Mouse (Mus musculus): ENCODE measurements around the gene Prdm9. TPM values are rescaled to one million over a fixed set of nuclear protein-coding genes. Genes with fewer than 3 reads are reported as not detected.
"Not testable (repeated sequence)": the region's sequence is repeated elsewhere in the genome, so short reads cannot be mapped to it uniquely, and the experiment has no call there.

Prdm9 gene
- polyA plus RNA-seq, 1 experiment from 2014 or later: 1.2 TPM

GRCm38 (mm10) chr17:15559946-15560345 is 4.2 kb downstream of the Prdm9 start:
- H3K27me3 ChIP-seq (ENCODE audit: insufficient read depth, low read length): no peaks in the 10 kb centered on the region
- no peak for DNase-seq
- ATAC-seq: no peak
- H3K4me2 ChIP-seq (ENCODE audit: low read depth, low read length): no peak overlapping the region
- 77% methylated on average over 2 of the region's 2 CpGs for WGBS (ENCODE audit: insufficient replicate concordance)
- peaks cover 8% of the 10 kb centered on the region for H3K4me1 ChIP-seq (ENCODE audit: insufficient read depth)
- H3K36me3 ChIP-seq (replicated peaks; ENCODE audit: insufficient read depth, low read length): no peaks in the 10 kb centered on the region
- H3K9me3 ChIP-seq (ENCODE audit: low read length): no peaks in the 10 kb centered on the region
- H3K4me3 ChIP-seq (ENCODE audit: low read depth, low read length): no peak overlapping the region
- no peak overlapping the region for H3K27ac ChIP-seq (ENCODE audit: low read depth)
- H3K9ac ChIP-seq (replicated peaks): no peak overlapping the region
- TF ChIP-seq EP300 (IDR thresholded peaks at IDR 0.05; ENCODE audit: low read depth): no peak

- Histone ChIP-seq H3K27ac (ENCODE audit: low read depth) (no peak overlapping the region), H3K4me3 (ENCODE audit: low read depth, low read length) (no peak overlapping the region), H3K9ac (replicated peaks) (no peak overlapping the region), H3K4me1 (ENCODE audit: insufficient read depth) (no peaks in the 10 kb centered on the region), H3K36me3 (replicated peaks; ENCODE audit: insufficient read depth, low read length) (peaks cover 2% of the 10 kb centered on the region; the same call in 1 of the 2 replicates), H3K4me2 (ENCODE audit: low read depth, low read length) (no peak overlapping the region), H3K9me3 (ENCODE audit: low read length) (no peaks in the 10 kb centered on the region), H3K27me3 (ENCODE audit: insufficient read depth, low read length) (no peaks in the 10 kb centered on the region)
- no peak for DNase-seq
- no peak for ATAC-seq
- TF ChIP-seq EP300 (IDR thresholded peaks at IDR 0.05; ENCODE audit: low read depth): no peak
- no peak for TF ChIP-seq CTCF (IDR thresholded peaks at IDR 0.05; ENCODE audit: low read depth)
- WGBS (ENCODE audit: insufficient replicate concordance): 50% methylated on average over 1 of the region's 1 CpGs
Measured at GRCm38 (mm10) chr17:15549713-15550112, 14.4 kb downstream of the Prdm9 start.

- Histone ChIP-seq H3K27ac (ENCODE audit: low read depth) (no peak overlapping the region), H3K36me3 (replicated peaks; ENCODE audit: insufficient read depth, low read length) (no peaks in the 10 kb centered on the region; the same call in 1 of the 2 replicates), H3K9ac (replicated peaks) (no peak overlapping the region), H3K4me1 (ENCODE audit: insufficient read depth) (no peaks in the 10 kb centered on the region), H3K27me3 (ENCODE audit: insufficient read depth, low read length) (no peaks in the 10 kb centered on the region), H3K4me2 (ENCODE audit: low read depth, low read length) (no peak overlapping the region), H3K9me3 (ENCODE audit: low read length) (no peaks in the 10 kb centered on the region), H3K4me3 (ENCODE audit: low read depth, low read length) (no peak overlapping the region)
- no peak for DNase-seq
- ATAC-seq: 0 out of 2 replicates have a peak, but pooled peaks have one; percentile 23
- 65% methylated on average over 4 of the region's 4 CpGs for WGBS (ENCODE audit: insufficient replicate concordance)
- TF ChIP-seq EP300 (IDR thresholded peaks at IDR 0.05; ENCODE audit: low read depth): no peak
- no peak for TF ChIP-seq CTCF (IDR thresholded peaks at IDR 0.05; ENCODE audit: low read depth)
Measured at GRCm38 (mm10) chr17:15546440-15546839, 17.7 kb downstream of the Prdm9 start.

GRCm38 (mm10) chr17:15543868-15544267 is 20.3 kb downstream of the Prdm9 start:
- H3K9me3 ChIP-seq (ENCODE audit: low read length); H3K27me3 ChIP-seq (ENCODE audit: insufficient read depth, low read length); H3K4me2 ChIP-seq (ENCODE audit: low read depth, low read length); H3K36me3 ChIP-seq (replicated peaks; ENCODE audit: insufficient read depth, low read length); H3K9ac ChIP-seq (replicated peaks); H3K4me1 ChIP-seq (ENCODE audit: insufficient read depth); H3K4me3 ChIP-seq (ENCODE audit: low read depth, low read length); H3K27ac ChIP-seq (ENCODE audit: low read depth); ATAC-seq; DNase-seq: not testable (repeated sequence)
- 63% methylated on average over 3 of the region's 4 CpGs for WGBS (ENCODE audit: insufficient replicate concordance)

GRCm38 (mm10) chr17:15540309-15540708 is 23.8 kb downstream of the Prdm9 start:
- no peak for ATAC-seq

GRCm38 (mm10) chr17:15536457-15536904 is 27.7 kb downstream of the Prdm9 start:
- Histone ChIP-seq H3K9ac (replicated peaks) (peak overlapping the region; percentile 38; the same call in 1 of the 2 replicates), H3K4me2 (ENCODE audit: low read depth, low read length) (peak overlapping the region; percentile 78), H3K27ac (ENCODE audit: low read depth) (no peak overlapping the region), H3K9me3 (ENCODE audit: low read length) (no peaks in the 10 kb centered on the region), H3K4me1 (ENCODE audit: insufficient read depth) (no peaks in the 10 kb centered on the region; the same call in 1 of the 2 replicates), H3K27me3 (ENCODE audit: insufficient read depth, low read length) (peaks cover 19% of the 10 kb centered on the region), H3K4me3 (ENCODE audit: low read depth, low read length) (peak overlapping the region; percentile 45), H3K36me3 (replicated peaks; ENCODE audit: insufficient read depth, low read length) (no peaks in the 10 kb centered on the region)
- TF ChIP-seq CTCF (IDR thresholded peaks at IDR 0.05; ENCODE audit: low read depth) (no peak), EP300 (IDR thresholded peaks at IDR 0.05; ENCODE audit: low read depth) (no peak)
- ATAC-seq (no peak), DNase-seq (peak; percentile 16)
- 2% methylated on average over 33 of the region's 33 CpGs for WGBS (ENCODE audit: insufficient replicate concordance)

More at GRCm38 (mm10) chr17:15540309-15540708, 23.8 kb downstream of the Prdm9 start:
- H3K36me3 ChIP-seq (replicated peaks; ENCODE audit: insufficient read depth, low read length): no peaks in the 10 kb centered on the region; the same call in 1 of the 2 replicates
- no peak overlapping the region for H3K27ac ChIP-seq (ENCODE audit: low read depth)
- H3K4me3 ChIP-seq (ENCODE audit: low read depth, low read length): no peak overlapping the region
- no peak overlapping the region for H3K9ac ChIP-seq (replicated peaks)
- no peak for DNase-seq
- H3K27me3 ChIP-seq (ENCODE audit: insufficient read depth, low read length): peaks cover 15% of the 10 kb centered on the region
- no peaks in the 10 kb centered on the region; the same call in 1 of the 2 replicates for H3K4me1 ChIP-seq (ENCODE audit: insufficient read depth)
- no peak overlapping the region for H3K4me2 ChIP-seq (ENCODE audit: low read depth, low read length)
- TF ChIP-seq EP300 (IDR thresholded peaks at IDR 0.05; ENCODE audit: low read depth) (no peak), CTCF (IDR thresholded peaks at IDR 0.05; ENCODE audit: low read depth) (no peak)
- no peaks in the 10 kb centered on the region for H3K9me3 ChIP-seq (ENCODE audit: low read length)
- WGBS (ENCODE audit: insufficient replicate concordance): 67% methylated on average over 4 of the region's 4 CpGs

GRCm38 (mm10) chr17:15535943-15536342 is 28.2 kb downstream of the Prdm9 start:
- WGBS (ENCODE audit: insufficient replicate concordance): 11% methylated on average over 8 of the region's 8 CpGs
- Histone ChIP-seq H3K9ac (replicated peaks) (no peak overlapping the region), H3K27ac (ENCODE audit: low read depth) (no peak overlapping the region), H3K4me3 (ENCODE audit: low read depth, low read length) (peak overlapping the region; percentile 45), H3K4me2 (ENCODE audit: low read depth, low read length) (peak overlapping the region; percentile 78), H3K9me3 (ENCODE audit: low read length) (no peaks in the 10 kb centered on the region), H3K36me3 (replicated peaks; ENCODE audit: insufficient read depth, low read length) (no peaks in the 10 kb centered on the region), H3K4me1 (ENCODE audit: insufficient read depth) (no peaks in the 10 kb centered on the region; the same call in 1 of the 2 replicates), H3K27me3 (ENCODE audit: insufficient read depth, low read length) (peaks cover 19% of the 10 kb centered on the region)
- no peak for DNase-seq
- no peak for TF ChIP-seq EP300 (IDR thresholded peaks at IDR 0.05; ENCODE audit: low read depth)
- TF ChIP-seq CTCF (IDR thresholded peaks at IDR 0.05; ENCODE audit: low read depth): no peak
- no peak for ATAC-seq

All from liver, postnatal 0 days (tissue).